Mouse (Mus musculus): ENCODE data around the gene Gm8011. TPM values are rescaled to one million over a fixed set of nuclear protein-coding genes. Genes with fewer than 3 reads are reported as not detected.
"Not testable (repeated sequence)": the region's sequence is repeated elsewhere in the genome, so short reads cannot be mapped to it uniquely, and the experiment has no call there.

Gene Gm8011
- not detected in 2 replicates for polyA plus RNA-seq (2015; fragmentation: Nextera tagmentation; extraction: Ambion mirVana)

GRCm38 (mm10) chr14:42463581-42463980 lies at the start of gene Gm8011:
Gene Gm8011, plus strand, starts transcription at chr14:42463881.
- H3K4me2 ChIP-seq; H3K27me3 ChIP-seq; H3K4me3 ChIP-seq; H3K4me1 ChIP-seq (replicated peaks); H3K9ac ChIP-seq; H3K9me3 ChIP-seq; ATAC-seq (ENCODE audit: low FRiP score); H3K27ac ChIP-seq; H3K36me3 ChIP-seq: not testable (repeated sequence)
- WGBS = 62% methylated on average over 2 of the region's 2 CpGs

GRCm38 (mm10) chr14:42439573-42439972 lies 24.1 kb upstream of the Gm8011 start, which contains the start of gene Gm8005:
Gene Gm8005, minus strand, starts transcription at chr14:42439673.
- WGBS = 97% methylated on average over 2 of the region's 4 CpGs
- H3K4me3 ChIP-seq = not testable (repeated sequence)

GRCm38 (mm10) chr14:42502249-42502648 lies 38.6 kb downstream of the Gm8011 start, which contains the start of gene Gm8020:
Gene Gm8020, minus strand, starts transcription at chr14:42502349.
- H3K9me3 ChIP-seq; H3K4me2 ChIP-seq; H3K4me1 ChIP-seq (replicated peaks); H3K27me3 ChIP-seq; H3K36me3 ChIP-seq; H3K9ac ChIP-seq; ATAC-seq (ENCODE audit: low FRiP score); H3K27ac ChIP-seq; H3K4me3 ChIP-seq: not testable (repeated sequence)
- 96% methylated on average over 2 of the region's 3 CpGs for WGBS

More at GRCm38 (mm10) chr14:42439573-42439972, 24.1 kb upstream of the Gm8011 start, which contains the start of gene Gm8005:
- not testable (repeated sequence) for H3K9ac ChIP-seq; H3K4me1 ChIP-seq (replicated peaks); H3K27ac ChIP-seq; H3K36me3 ChIP-seq; ATAC-seq (ENCODE audit: low FRiP score); H3K4me2 ChIP-seq; H3K9me3 ChIP-seq; H3K27me3 ChIP-seq

Other genes with a start within 250 kb of the Gm8011 start
- not detected in 2 replicates for gene Gm17026, start 203.8 kb upstream of the Gm8011 start, polyA plus RNA-seq (2015; fragmentation: Nextera tagmentation; extraction: Ambion mirVana)
- gene Gm9611, start 166.5 kb upstream of the Gm8011 start, polyA plus RNA-seq (2015; fragmentation: Nextera tagmentation; extraction: Ambion mirVana) = not detected in 2 replicates
- not detected in 2 replicates for gene Gm7995, start 153.7 kb upstream of the Gm8011 start, polyA plus RNA-seq (2015; fragmentation: Nextera tagmentation; extraction: Ambion mirVana)
- not detected in 2 replicates for gene Gm8005, start 24.2 kb upstream of the Gm8011 start, polyA plus RNA-seq (2015; fragmentation: Nextera tagmentation; extraction: Ambion mirVana)
- 0.12 TPM in 1 of 2 replicates, not detected in the other for gene Gm8020, start 38.5 kb downstream of the Gm8011 start, polyA plus RNA-seq (2015; fragmentation: Nextera tagmentation; extraction: Ambion mirVana)
- gene Gm8024, start 60.4 kb downstream of the Gm8011 start, polyA plus RNA-seq (2015; fragmentation: Nextera tagmentation; extraction: Ambion mirVana) = not detected in 2 replicates
- gene Gm17124, start 136.0 kb downstream of the Gm8011 start, polyA plus RNA-seq (2015; fragmentation: Nextera tagmentation; extraction: Ambion mirVana) = not detected in 2 replicates
- not detected in 2 replicates for gene Gm3633, start 178.0 kb downstream of the Gm8011 start, polyA plus RNA-seq (2015; fragmentation: Nextera tagmentation; extraction: Ambion mirVana)
- not detected in 2 replicates for gene Gm10378, start 192.1 kb downstream of the Gm8011 start, polyA plus RNA-seq (2015; fragmentation: Nextera tagmentation; extraction: Ambion mirVana)

Measured in hindbrain, embryonic 13.5 days (tissue).